ENCODE assay signal across 25 mouse cellular contexts in the genomic region with DNA sequence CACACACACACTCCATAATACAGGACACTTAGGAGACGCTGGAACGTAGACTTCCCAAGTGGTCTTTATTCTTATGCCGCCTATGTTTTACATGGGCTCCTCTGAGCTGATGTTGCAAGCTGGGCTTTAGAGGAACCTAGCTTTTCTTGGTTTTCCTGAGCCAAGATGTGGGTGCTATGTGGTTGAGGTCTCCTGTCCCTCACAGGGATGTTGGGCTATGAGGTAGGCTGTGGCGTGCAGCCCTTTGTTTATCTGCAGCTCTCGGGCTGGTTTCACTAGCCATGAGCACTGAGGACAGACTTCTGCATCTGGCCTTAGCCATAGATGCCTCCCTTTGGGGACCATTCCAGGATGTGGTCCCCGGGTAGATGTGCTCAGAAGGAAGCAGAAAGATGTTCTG. TPM values are rescaled to one million over a fixed set of nuclear protein-coding genes. Genes with fewer than 3 reads are reported as not detected.
DNase-seq lines count a peak whose midpoint lies in the region; ATAC-seq and TF ChIP-seq lines count a peak whose summit lies in the region.
"Had no signal": no experiment of that assay in that cellular context is flagged by ENCODE, and none has a peak within 500 bp of the region (broad histone marks: within the 10 kb centered on the region; RNA-seq: fewer than 3 reads in every experiment).

No protein-coding gene starts in this region.

- intact Hi-C loops in left cerebral cortex, adult 2 months (cut with DNase I) = loop anchor here (2.0 kb wide), 1 partner anchor 30 kb away; no protein-coding TSS in a partner anchor

- H3K4me3 ChIP-seq in left cerebral cortex, adult 2 months = no peak overlapping the region
- H3K4me3 ChIP-seq: embryonic facial prominence, embryonic 12.5 days; embryonic facial prominence, embryonic 15.5 days; heart, embryonic 12.5 days; heart, embryonic 15.5 days; hindbrain, embryonic 12.5 days; hindbrain, embryonic 15.5 days had no signal

- peak overlapping the region; percentile 75 for H3K27ac ChIP-seq in left cerebral cortex, adult 2 months
- H3K27ac ChIP-seq: embryonic facial prominence, embryonic 12.5 days; embryonic facial prominence, embryonic 15.5 days; heart, embryonic 15.5 days; hindbrain, embryonic 12.5 days; hindbrain, embryonic 15.5 days had no signal

- DNase-seq in left cerebral cortex, adult 2 months (ENCODE audit: extremely low spot score in 1 of 2, low spot score in 2 of 2) = no peak
- no peak for DNase-seq in left cerebral cortex, adult 8-10 months (ENCODE audit: low spot score in 2 of 2)
- no peak for DNase-seq in gastrocnemius, postnatal 25 days
- no peak for DNase-seq in embryo, embryonic 9.5 days (ENCODE audit: extremely low spot score)
- DNase-seq: adrenal gland, adult 2 months; adrenal gland, postnatal 14 days; cerebellum, adult 11 months; cerebellum, adult 2 months; cerebellum, adult 9-11 months; cerebellum, postnatal 25 days; forebrain, postnatal 0 days; heart, adult 18-20 months; heart, postnatal 10 days; heart, postnatal 36 days; kidney, adult 11 months had no signal

- peak; percentile 91 for ATAC-seq in granulocyte monocyte progenitor cell, adult 5-6 weeks (replicated peaks; ENCODE audit: poor library complexity, severe bottlenecking)
- peak; percentile 73 for ATAC-seq in megakaryocyte progenitor cell, adult 5-6 weeks (replicated peaks; ENCODE audit: poor library complexity)
- ATAC-seq: CD4-positive, CD25-positive, alpha-beta regulatory T cell, adult 4 months; forebrain, embryonic 14.5 days; forebrain, postnatal 0 days had no signal

- TF ChIP-seq CTCF in left cerebral cortex, adult 2 months (IDR thresholded peaks at IDR 0.05) = no peak

RNA-seq across cellular contexts. Expression of a gene that starts 18.1 kb away (rescaled TPM):
- total RNA-seq in left cerebral cortex, adult 2 months (2021) = 100 to 1,000 TPM; 249 to 287 TPM
- 100 to 1,000 TPM; 214 to 238 (median 219) TPM for total RNA-seq in left cerebral cortex, adult 8-10 months (2022)
- total RNA-seq in granulocyte monocyte progenitor cell, adult 5-6 weeks (2014; fragmentation: Nextera tagmentation) = 8.0 and 10.6 TPM in 2 replicates
- 5.9 and 23.5 TPM in 2 replicates for total RNA-seq in granulocyte monocyte progenitor cell, adult 5-6 weeks (2017)
- 4.4 and 4.8 TPM in 2 replicates for total RNA-seq in megakaryocyte progenitor cell, adult 5-6 weeks (2015)
- 5.5 and 6.8 TPM in 2 replicates for total RNA-seq in megakaryocyte progenitor cell, adult 5-6 weeks (2017)
- total RNA-seq in gastrocnemius, postnatal 25 days (2021) = 1 to 10 TPM; 2.2 to 3.4 TPM

RNA-seq across cellular contexts. Expression of a gene that starts 47.4 kb away (rescaled TPM):
- total RNA-seq in left cerebral cortex, adult 2 months (2021) = 10 to 100 TPM; 37.2 to 43.6 TPM
- total RNA-seq in left cerebral cortex, adult 8-10 months (2022) = 10 to 100 TPM; 39.5 to 43.1 (median 41.9) TPM
- 15.9 and 18.0 TPM in 2 replicates for total RNA-seq in granulocyte monocyte progenitor cell, adult 5-6 weeks (2014; fragmentation: Nextera tagmentation)
- 60.8 and 73.0 TPM in 2 replicates for total RNA-seq in granulocyte monocyte progenitor cell, adult 5-6 weeks (2017)
- 15.9 and 16.2 TPM in 2 replicates for total RNA-seq in megakaryocyte progenitor cell, adult 5-6 weeks (2015)
- total RNA-seq in megakaryocyte progenitor cell, adult 5-6 weeks (2017) = 33.4 and 34.8 TPM in 2 replicates
- 10 to 100 TPM; 25.6 to 28.2 TPM for total RNA-seq in gastrocnemius, postnatal 25 days (2021)

Comparison
In these comparisons a context has a peak if more than half of its experiments do, and no peak if none do; other contexts are left out.
1. RNA of a gene that starts 18.1 kb away (total RNA-seq): 249 to 287 TPM in left cerebral cortex, adult 2 months and 214 to 238 TPM in left cerebral cortex, adult 8-10 months; 5.9 to 23.5 TPM in granulocyte monocyte progenitor cell, adult 5-6 weeks, 4.4 to 6.8 TPM in megakaryocyte progenitor cell, adult 5-6 weeks and 2.2 to 3.4 TPM in gastrocnemius, postnatal 25 days; every median in the first group is over 4 times any median in the second.